In the genomic region with DNA sequence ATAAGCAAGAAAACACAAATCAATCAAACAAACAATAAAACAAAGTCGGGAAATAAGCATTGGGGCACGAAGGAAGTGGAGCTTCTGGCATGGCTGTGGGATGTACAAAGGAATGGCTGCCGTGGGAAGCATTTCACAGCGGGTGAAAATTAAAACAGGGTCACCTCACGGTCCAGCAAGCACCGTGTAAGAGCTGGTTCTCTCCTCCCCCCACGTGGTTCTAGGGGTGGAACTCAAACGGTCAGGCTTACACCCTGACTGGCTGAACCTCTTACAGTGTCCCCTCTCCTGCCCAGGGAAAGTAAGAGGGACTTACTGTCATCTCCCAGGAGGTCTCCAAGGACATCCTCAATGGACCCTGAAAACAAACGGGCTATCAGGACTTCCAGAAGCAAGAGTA, we compare ENCODE assay signal across 14 mouse cellular contexts. TPM values are rescaled to one million over a fixed set of nuclear protein-coding genes. Genes with fewer than 3 reads are reported as not detected.
DNase-seq lines count a peak whose midpoint lies in the region; ATAC-seq and TF ChIP-seq lines count a peak whose summit lies in the region.
"Had no signal": no experiment of that assay in that cellular context is flagged by ENCODE, and none has a peak within 500 bp of the region (broad histone marks: within the 10 kb centered on the region; RNA-seq: fewer than 3 reads in every experiment).

No protein-coding gene starts in this region.

- no peak overlapping the region; the same call in 1 of the 2 replicates for H3K9ac ChIP-seq in forebrain, embryonic 12.5 days
- no peak overlapping the region for H3K9ac ChIP-seq in forebrain, postnatal 0 days
- H3K9ac ChIP-seq: heart, embryonic 13.5 days; hindbrain, embryonic 15.5 days; liver, postnatal 0 days had no signal

- 0 out of 2 replicates have a peak overlapping the region, but pooled peaks have one; percentile 6 for H3K4me2 ChIP-seq in forebrain, embryonic 12.5 days
- no peak overlapping the region for H3K4me2 ChIP-seq in forebrain, postnatal 0 days (ENCODE audit: low read depth)
- H3K4me2 ChIP-seq: heart, embryonic 13.5 days; hindbrain, embryonic 15.5 days had no signal

- no peaks in the 10 kb centered on the region for H3K27me3 ChIP-seq in forebrain, embryonic 12.5 days
- H3K27me3 ChIP-seq in forebrain, postnatal 0 days (ENCODE audit: insufficient read depth, low read length): no peaks in the 10 kb centered on the region
- peaks cover 9% of the 10 kb centered on the region; the same call in 1 of the 2 replicates for H3K27me3 ChIP-seq in E14TG2a.4 (ENCODE audit: insufficient read depth, low read length)
- H3K27me3 ChIP-seq: heart, embryonic 13.5 days; hindbrain, embryonic 15.5 days had no signal

- peaks cover 65% of the 10 kb centered on the region for H3K36me3 ChIP-seq in forebrain, embryonic 12.5 days (replicated peaks)
- peaks cover 41% of the 10 kb centered on the region for H3K36me3 ChIP-seq in forebrain, postnatal 0 days (ENCODE audit: insufficient read depth)
- peaks cover 45% of the 10 kb centered on the region for H3K36me3 ChIP-seq in E14TG2a.4 (ENCODE audit: insufficient read depth, low read length)

- H3K4me3 ChIP-seq in forebrain, embryonic 12.5 days (replicated peaks): no peak overlapping the region
- no peak overlapping the region for H3K4me3 ChIP-seq in forebrain, postnatal 0 days (ENCODE audit: low read depth, low read length)
- peak overlapping the region; percentile 61 for H3K4me3 ChIP-seq in E14TG2a.4 (replicated peaks; ENCODE audit: low read length)
- H3K4me3 ChIP-seq: heart, embryonic 13.5 days; hindbrain, embryonic 15.5 days had no signal

- no peak for TF ChIP-seq CTCF in forebrain, postnatal 0 days (IDR thresholded peaks at IDR 0.05; ENCODE audit: low read depth)
- TF ChIP-seq CTCF in E14TG2a.4 (conservative IDR thresholded peaks at IDR 0.05; ENCODE audit: low read length): no peak

- 31% methylated on average over 9 of the region's 9 CpGs for WGBS in forebrain, embryonic 12.5 days
- 20% methylated on average over 9 of the region's 9 CpGs for WGBS in forebrain, postnatal 0 days

- 0 out of 2 replicates have a peak overlapping the region, but pooled peaks have one; percentile 13 for H3K27ac ChIP-seq in forebrain, embryonic 12.5 days
- H3K27ac ChIP-seq in forebrain, postnatal 0 days (ENCODE audit: low read depth, low read length): no peak overlapping the region
- H3K27ac ChIP-seq: heart, embryonic 13.5 days; hindbrain, embryonic 15.5 days; macrophage had no signal

- peaks cover 33% of the 10 kb centered on the region for H3K4me1 ChIP-seq in forebrain, embryonic 12.5 days
- H3K4me1 ChIP-seq in forebrain, postnatal 0 days (ENCODE audit: insufficient read depth): peaks cover 12% of the 10 kb centered on the region
- H3K4me1 ChIP-seq in E14TG2a.4 (replicated peaks; ENCODE audit: low read depth, low read length): peaks cover 58% of the 10 kb centered on the region

- ATAC-seq in forebrain, embryonic 12.5 days (ENCODE audit: low FRiP score): no peak
- no peak for ATAC-seq in forebrain, postnatal 0 days
- ATAC-seq: liver, postnatal 0 days had no signal

- H3K9me3 ChIP-seq in forebrain, embryonic 12.5 days: no peaks in the 10 kb centered on the region
- no peaks in the 10 kb centered on the region for H3K9me3 ChIP-seq in forebrain, postnatal 0 days (ENCODE audit: low read length)
- no peaks in the 10 kb centered on the region for H3K9me3 ChIP-seq in E14TG2a.4 (ENCODE audit: low read length)
- H3K9me3 ChIP-seq: heart, embryonic 13.5 days; hindbrain, embryonic 15.5 days had no signal

- DNase-seq in forebrain, postnatal 0 days: no peak
- peak; percentile 58 for DNase-seq in kidney, adult 11 months
- DNase-seq in kidney, postnatal 14 days: peak; percentile 66
- no peak for DNase-seq in right cerebral cortex, adult 2 months (ENCODE audit: low spot score in 2 of 2)
- DNase-seq in gastrocnemius, postnatal 25 days: no peak
- no peak for DNase-seq in layer of hippocampus, adult 9-10 months (ENCODE audit: low spot score)
- DNase-seq: adrenal gland, postnatal 14 days; cerebellum, postnatal 25 days; liver, postnatal 0 days had no signal

RNA-seq across cellular contexts. Expression of gene Fbf1, which starts 5.0 kb away (rescaled TPM):
- 80.8 and 85.2 TPM in 2 replicates for polyA plus RNA-seq in forebrain, embryonic 12.5 days (2016; fragmentation: Nextera tagmentation; extraction: Ambion mirVana)
- 97.9 and 108 TPM in 2 replicates for total RNA-seq in forebrain, postnatal 0 days (2014; rRNA removed)
- 23.2 and 38.2 TPM in 2 replicates for polyA plus RNA-seq in forebrain, postnatal 0 days (2015; fragmentation: Nextera tagmentation; extraction: Ambion mirVana)
- total RNA-seq in gastrocnemius, postnatal 25 days (2021): 10 to 100 TPM in 1 of 2 experiments, 1 to 10 TPM in 1; 8.8 to 11.4 TPM

RNA-seq across cellular contexts. Expression of gene Mrpl38, which starts 24.3 kb away (rescaled TPM):
- polyA plus RNA-seq in forebrain, embryonic 12.5 days (2016; fragmentation: Nextera tagmentation; extraction: Ambion mirVana): 89.6 and 90.5 TPM in 2 replicates
- total RNA-seq in forebrain, postnatal 0 days (2014; rRNA removed): 56.7 and 67.8 TPM in 2 replicates
- polyA plus RNA-seq in forebrain, postnatal 0 days (2015; fragmentation: Nextera tagmentation; extraction: Ambion mirVana): 60.7 and 63.6 TPM in 2 replicates
- 10 to 100 TPM; 48.7 to 50.8 TPM for total RNA-seq in gastrocnemius, postnatal 25 days (2021)

RNA-seq across cellular contexts. Expression of gene Trim65, which starts 32.1 kb away (rescaled TPM):
- 1.9 and 2.1 TPM in 2 replicates for polyA plus RNA-seq in forebrain, embryonic 12.5 days (2016; fragmentation: Nextera tagmentation; extraction: Ambion mirVana)
- 4.2 and 5.0 TPM in 2 replicates for total RNA-seq in forebrain, postnatal 0 days (2014; rRNA removed)
- polyA plus RNA-seq in forebrain, postnatal 0 days (2015; fragmentation: Nextera tagmentation; extraction: Ambion mirVana): 1.2 and 1.9 TPM in 2 replicates
- 1 to 10 TPM; 5.1 to 5.4 TPM for total RNA-seq in gastrocnemius, postnatal 25 days (2021)

RNA-seq across cellular contexts. Expression of gene Ten1, which starts 35.7 kb away (rescaled TPM):
- 55.9 and 57.4 TPM in 2 replicates for polyA plus RNA-seq in forebrain, embryonic 12.5 days (2016; fragmentation: Nextera tagmentation; extraction: Ambion mirVana)
- 62.8 and 65.6 TPM in 2 replicates for total RNA-seq in forebrain, postnatal 0 days (2014; rRNA removed)
- 92.8 and 104 TPM in 2 replicates for polyA plus RNA-seq in forebrain, postnatal 0 days (2015; fragmentation: Nextera tagmentation; extraction: Ambion mirVana)
- total RNA-seq in gastrocnemius, postnatal 25 days (2021): 10 to 100 TPM; 19.9 to 22.5 TPM

RNA-seq across cellular contexts. Expression of gene Acox1, which starts 35.8 kb away (rescaled TPM):
- 36.0 and 36.8 TPM in 2 replicates for polyA plus RNA-seq in forebrain, embryonic 12.5 days (2016; fragmentation: Nextera tagmentation; extraction: Ambion mirVana)
- 89.4 and 108 TPM in 2 replicates for total RNA-seq in forebrain, postnatal 0 days (2014; rRNA removed)
- polyA plus RNA-seq in forebrain, postnatal 0 days (2015; fragmentation: Nextera tagmentation; extraction: Ambion mirVana): 43.8 and 58.2 TPM in 2 replicates
- total RNA-seq in gastrocnemius, postnatal 25 days (2021): 10 to 100 TPM; 56.1 to 73.6 TPM

Comparison
In these comparisons a context has a peak if more than half of its experiments do, and no peak if none do; other contexts are left out.
1. DNase-seq: peak in kidney, adult 11 months (single experiment) and kidney, postnatal 14 days (single experiment); none in forebrain, postnatal 0 days (single experiment), right cerebral cortex, adult 2 months (0 of 2), gastrocnemius, postnatal 25 days (single experiment) and layer of hippocampus, adult 9-10 months (single experiment).